Mouse (Mus musculus) neural tube, embryonic 13.5 days (tissue): ENCODE measurements around the gene Eef1akmt2. TPM values are rescaled to one million over a fixed set of nuclear protein-coding genes. Genes with fewer than 3 reads are reported as not detected.

Experiments used
- ATAC-seq: fragments of 200-750 bp; cut with Nextera tagmentation; 2 replicates; pipeline ENCODE4 v1.8.0; 2017; ENCODE audit warnings: low read depth, mild to moderate bottlenecking, moderate TSS enrichment, moderate library complexity
- H3K27ac ChIP-seq: fragments of 300-500 bp; sonication (generic); replicated peaks from 2 replicates; pipeline ENCODE4 v1.5.1; 2015; ENCODE audit warnings: moderate library complexity, mild to moderate bottlenecking, inconsistent platforms
- H3K27me3 ChIP-seq: fragments of 300-500 bp; sonication (generic); 2 replicates; pipeline ENCODE4 v1.6.1; 2015; ENCODE audit warnings: mild to moderate bottlenecking, inconsistent platforms
- H3K36me3 ChIP-seq: fragments of 300-500 bp; sonication (generic); 2 replicates; pipeline ENCODE4 v1.6.1; 2015; ENCODE audit warnings: mild to moderate bottlenecking, inconsistent platforms
- H3K4me1 ChIP-seq: fragments of 300-500 bp; sonication (generic); replicated peaks from 2 replicates; pipeline ENCODE4 v1.6.1; 2015; ENCODE audit warnings: inconsistent platforms
- H3K4me2 ChIP-seq: fragments of 300-500 bp; sonication (generic); 2 replicates; pipeline ENCODE4 v1.6.1; 2015; ENCODE audit warnings: inconsistent platforms, mild to moderate bottlenecking, moderate library complexity
- H3K4me3 ChIP-seq: fragments of 300-500 bp; sonication (generic); 2 replicates; pipeline ENCODE4 v1.5.1; 2015; ENCODE audit warnings: mild to moderate bottlenecking, inconsistent platforms
- H3K9ac ChIP-seq: fragments of 300-500 bp; sonication (generic); 2 replicates; pipeline ENCODE4 v1.6.1; 2015; ENCODE audit warnings: moderate library complexity, mild to moderate bottlenecking, inconsistent platforms
- H3K9me3 ChIP-seq: fragments of 300-500 bp; sonication (generic); 2 replicates; pipeline ENCODE4 v1.6.1; 2016; ENCODE audit warnings: inconsistent platforms
- WGBS: fragments of 180-500 bp; shearing (Covaris S2); methylation state at CpG from one replicate; pipeline ENCODE4 v1.1.7; 2015; 5-methylcytosine and 5-hydroxymethylcytosine counted together
- polyA plus RNA-seq: library from polyadenylated mRNA; unstranded; fragments of >200 nt; fragmentation: Nextera tagmentation; extraction: Ambion mirVana; gene quantifications from 2 replicates; pipeline ENCODE4 v1.2.1, GENCODE M21; 2015

Eef1akmt2 gene
- polyA plus RNA-seq, 1 experiment from 2014 or later = 87.9 TPM

DNA sequence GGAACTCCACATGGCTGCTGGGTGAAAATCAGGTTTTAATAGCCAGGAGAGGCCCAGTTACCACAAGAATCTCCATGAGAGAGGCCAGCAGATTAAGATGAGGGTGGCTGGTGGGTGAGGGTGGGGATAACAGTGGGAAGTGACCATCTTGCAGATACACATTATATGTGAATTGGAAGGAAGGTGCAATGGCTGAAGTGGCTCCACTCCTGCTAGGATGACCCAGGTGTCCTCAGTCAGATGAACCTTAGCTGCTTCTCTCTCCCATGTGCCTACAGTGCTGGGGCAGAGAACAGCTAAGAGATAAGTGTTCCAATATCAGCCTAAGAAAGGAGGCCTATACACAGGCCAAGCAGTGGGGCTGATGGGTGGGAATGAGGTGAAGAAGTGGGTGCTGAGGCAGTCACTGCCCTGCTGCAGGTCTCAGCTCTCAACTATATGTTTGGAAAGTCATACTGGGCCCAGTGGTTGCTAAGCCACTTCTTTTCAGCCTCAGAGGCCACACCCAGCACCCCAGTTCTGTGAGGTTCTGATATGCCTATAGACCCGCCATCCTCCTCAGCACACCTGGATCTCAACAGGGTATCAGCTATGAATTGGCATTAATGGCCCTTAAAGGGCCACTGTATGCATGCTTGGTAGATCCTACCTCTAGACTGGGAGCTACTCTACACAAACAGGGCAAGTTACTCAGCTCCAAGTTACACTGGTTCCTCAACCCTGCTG, 74.6 kb downstream of the Eef1akmt2 start:
- Histone ChIP-seq H3K36me3 (peaks cover 34% of the 10 kb centered on the region), H3K27ac (no peak overlapping the region), H3K4me3 (no peak overlapping the region), H3K9me3 (no peaks in the 10 kb centered on the region), H3K27me3 (no peaks in the 10 kb centered on the region), H3K4me1 (peaks cover 35% of the 10 kb centered on the region), H3K4me2 (no peak overlapping the region), H3K9ac (no peak overlapping the region)
- WGBS = 73% methylated on average over 1 of the region's 1 CpGs
- no peak for ATAC-seq

Other genes starting within 250 kb of the Eef1akmt2 start
- 27.8 and 32.1 TPM in 2 replicates for gene Lhpp, start 242.0 kb downstream of the Eef1akmt2 start, polyA plus RNA-seq
- 13.9 and 16.0 TPM in 2 replicates for gene Fam53b, start 38.8 kb downstream of the Eef1akmt2 start, polyA plus RNA-seq
- gene Abraxas2, start 6.6 kb upstream of the Eef1akmt2 start, polyA plus RNA-seq = 35.1 and 44.2 TPM in 2 replicates
- 22.6 and 22.9 TPM in 2 replicates for gene Zranb1, start 78.5 kb upstream of the Eef1akmt2 start, polyA plus RNA-seq